Mouse (Mus musculus): ENCODE data around the gene Prkce.
A peak's percentile ranks its signal among the peaks of the same experiment; 100 is the strongest.

The Prkce gene

DNA sequence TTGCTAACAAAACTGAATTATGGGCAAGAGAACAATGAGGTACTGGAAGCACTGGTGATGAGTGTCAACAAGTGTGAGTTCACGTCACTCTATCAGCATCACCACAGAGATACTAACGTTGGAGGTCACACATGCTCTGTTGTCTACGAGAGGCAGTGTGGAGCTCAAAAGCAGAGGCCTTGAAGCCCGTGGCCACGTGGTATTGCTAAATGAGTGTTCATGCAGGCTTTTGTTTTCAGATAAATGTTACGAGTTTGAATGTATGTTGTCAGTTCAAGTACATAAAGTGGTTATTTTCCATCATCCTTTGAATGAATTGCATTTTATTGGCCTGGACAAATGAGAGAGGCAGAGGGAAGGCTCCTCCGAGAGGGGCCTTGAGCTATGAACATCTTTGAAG, 276.3 kb downstream of the Prkce start:
- DNase-seq (ENCODE audit: low spot score in 2 of 2), result no peak

- peak; percentile 90 to 96 for DNase-seq (ENCODE audit: low spot score in 2 of 2)
These were observed 277.2 kb downstream of the Prkce start for GRCm38 (mm10) chr17:86444578-86445419.

GRCm38 (mm10) chr17:86445420-86445720, 277.8 kb downstream of the Prkce start:
- DNase-seq (ENCODE audit: low spot score in 2 of 2), result no peak

GRCm38 (mm10) chr17:86445900-86446299, 278.3 kb downstream of the Prkce start:
- no peak for DNase-seq (ENCODE audit: low spot score in 2 of 2)

DNA sequence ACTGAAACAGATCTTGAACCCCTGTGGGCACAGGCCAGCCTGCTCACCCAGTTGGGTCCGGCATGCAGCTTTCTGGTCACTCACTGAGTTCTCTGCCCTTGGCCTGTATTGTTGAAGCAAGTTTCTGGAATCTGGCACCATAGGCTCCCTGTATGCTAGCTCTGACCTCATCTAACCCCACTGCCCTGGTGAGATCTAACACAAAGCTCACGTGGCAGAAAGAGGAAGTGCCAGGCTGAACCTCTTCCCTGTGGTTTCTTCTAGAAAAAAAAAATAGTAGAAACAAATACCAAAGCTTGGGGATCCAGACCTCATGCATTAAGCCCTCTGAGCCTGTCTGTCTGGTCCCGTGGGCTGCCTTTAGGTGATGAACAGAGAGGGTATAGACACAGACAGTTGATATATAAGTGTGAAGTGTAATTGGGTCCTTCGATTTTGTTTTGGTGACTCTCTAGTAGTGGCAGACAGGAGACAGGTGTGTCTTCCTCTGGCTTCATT, 279.6 kb downstream of the Prkce start:
- peak; percentile 41 to 63 for DNase-seq (ENCODE audit: low spot score in 2 of 2)

DNA sequence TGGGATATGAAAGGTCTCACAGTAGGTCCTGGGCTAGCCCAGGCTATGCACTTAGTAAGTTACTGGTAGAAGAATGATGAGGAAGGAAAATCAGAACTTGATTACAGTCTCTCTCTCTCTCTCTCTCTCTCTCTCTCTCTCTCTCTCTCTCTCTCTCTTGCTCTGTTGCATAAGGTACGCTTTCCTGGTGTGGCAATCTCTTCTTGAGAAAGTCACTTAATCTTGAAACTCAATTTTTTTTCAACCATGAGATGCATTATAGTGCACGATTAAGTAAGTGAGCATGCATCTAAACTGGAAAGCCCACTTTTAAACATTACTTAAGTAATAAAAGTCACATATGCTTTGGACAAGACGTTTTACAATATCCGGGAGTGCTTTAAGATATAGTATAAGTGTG, 285.3 kb downstream of the Prkce start:
- no peak for DNase-seq (ENCODE audit: low spot score in 2 of 2)

DNA sequence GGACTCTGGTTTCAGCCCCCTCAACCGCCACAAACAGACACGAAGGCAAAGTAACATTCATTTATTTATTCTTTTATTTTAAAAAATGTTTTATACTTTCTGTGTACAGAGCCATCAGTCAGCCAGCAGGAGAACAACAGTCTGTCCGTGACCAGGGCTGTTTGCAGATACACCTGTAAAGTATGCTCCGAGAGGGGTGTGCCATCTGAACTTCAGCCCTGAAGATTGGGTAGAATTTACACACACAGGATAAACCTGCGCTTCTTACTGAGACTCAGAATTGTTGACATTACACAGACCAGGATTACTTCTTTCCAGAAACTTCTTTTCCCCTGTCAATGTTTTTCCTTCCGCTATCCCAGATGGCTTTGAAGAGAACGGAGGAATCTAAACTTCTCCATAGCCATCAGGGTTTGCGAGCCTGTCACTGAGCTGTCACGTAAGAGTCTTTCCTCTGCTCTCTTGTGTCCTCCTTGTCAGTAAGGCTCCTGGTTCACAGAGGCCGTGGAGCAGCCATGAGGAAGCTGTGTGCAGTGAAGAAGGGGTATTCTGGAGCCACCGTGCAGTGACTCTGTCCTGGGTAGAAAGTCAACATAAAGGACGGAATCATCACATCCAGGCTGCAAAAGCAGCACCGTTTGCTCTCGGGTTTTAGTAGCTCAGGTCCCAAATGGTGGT, 286.2 kb downstream of the Prkce start:
- DNase-seq (ENCODE audit: low spot score in 2 of 2), result no peak

DNA sequence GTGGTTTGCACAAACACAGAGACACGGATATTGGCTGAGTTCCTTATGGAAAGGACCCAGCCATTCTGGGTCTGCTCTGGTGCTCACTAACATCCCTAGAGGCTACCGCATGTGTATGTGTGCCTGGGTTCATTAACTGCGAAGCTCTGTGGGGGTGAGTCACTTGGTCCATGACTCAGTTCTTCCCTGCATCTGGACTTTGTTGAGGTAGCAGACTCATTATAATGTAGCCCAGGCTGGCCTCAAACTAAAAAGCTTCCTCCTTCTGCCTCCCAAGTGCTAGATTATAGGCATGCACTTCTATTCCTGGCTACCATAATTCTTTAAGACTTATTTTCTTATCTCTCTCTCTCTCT, 286.7 kb downstream of the Prkce start:
- DNase-seq (ENCODE audit: low spot score in 2 of 2), result no peak

DNA sequence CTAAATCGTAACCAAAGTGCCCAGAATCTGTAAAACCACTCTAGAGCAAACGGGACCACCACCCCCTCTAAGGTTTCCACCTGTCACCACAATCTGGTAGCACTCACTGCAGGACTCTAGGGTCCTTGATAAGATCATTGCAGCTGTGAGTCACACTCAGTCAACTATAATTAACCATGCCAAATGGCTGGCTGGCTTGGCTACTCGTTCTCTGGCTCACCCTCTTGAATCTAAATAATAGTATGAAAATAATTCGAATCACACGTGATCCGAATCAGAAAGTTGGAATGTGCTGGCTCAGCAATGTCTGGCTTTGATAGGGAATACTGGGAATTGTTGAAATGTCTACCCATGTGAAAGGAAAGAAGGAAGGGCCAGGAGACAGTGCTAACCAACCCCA, 288.9 kb downstream of the Prkce start:
- peak in 1 of 2 experiments; percentile 51 for DNase-seq (ENCODE audit: low spot score in 2 of 2)

- DNase-seq (ENCODE audit: low spot score in 2 of 2), result no peak
These were observed 290.9 kb downstream of the Prkce start for GRCm38 (mm10) chr17:86458302-86458980.

DNA sequence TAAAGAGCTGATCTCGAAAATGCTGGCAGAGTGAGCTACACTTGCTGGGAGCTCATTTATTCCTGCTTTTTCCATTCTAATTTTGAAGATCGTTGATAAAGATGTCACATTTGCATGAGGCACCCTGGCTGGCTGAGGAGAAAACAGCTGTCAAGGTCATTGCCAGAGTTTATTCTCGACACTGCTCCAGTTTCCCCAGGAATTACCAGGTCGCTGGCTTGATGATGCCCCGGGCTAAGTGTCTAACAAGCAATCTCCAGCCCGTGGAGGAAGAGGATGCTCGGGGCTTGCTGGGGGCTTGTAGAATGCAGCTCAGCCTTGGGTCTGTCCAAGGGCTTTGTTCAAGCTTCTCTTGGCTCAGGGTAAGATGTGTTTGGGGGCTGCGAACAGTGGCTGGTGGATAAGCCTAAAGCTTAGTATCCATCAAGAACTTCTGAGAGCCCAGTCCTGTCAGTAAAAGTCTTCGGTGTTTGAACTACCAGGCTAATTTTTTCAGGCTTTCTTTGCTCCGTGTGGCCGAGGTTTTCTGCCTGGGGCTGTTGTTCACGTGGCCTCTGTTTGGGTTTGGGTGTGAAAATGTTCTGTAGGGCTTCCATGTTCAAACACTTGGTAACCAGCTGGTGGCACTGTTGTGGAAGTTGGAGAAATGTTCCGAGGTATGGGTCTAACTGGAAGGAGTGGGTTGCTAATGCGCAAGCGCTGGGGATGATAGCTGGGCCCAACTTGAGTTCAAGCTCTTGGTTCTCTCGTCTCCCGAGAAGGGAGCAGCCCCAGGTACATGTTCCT, 293.3 kb downstream of the Prkce start:
- DNase-seq (ENCODE audit: low spot score in 2 of 2), result no peak

GRCm38 (mm10) chr17:86463369-86463768, 295.8 kb downstream of the Prkce start:
- DNase-seq (ENCODE audit: low spot score in 2 of 2), result no peak

DNA sequence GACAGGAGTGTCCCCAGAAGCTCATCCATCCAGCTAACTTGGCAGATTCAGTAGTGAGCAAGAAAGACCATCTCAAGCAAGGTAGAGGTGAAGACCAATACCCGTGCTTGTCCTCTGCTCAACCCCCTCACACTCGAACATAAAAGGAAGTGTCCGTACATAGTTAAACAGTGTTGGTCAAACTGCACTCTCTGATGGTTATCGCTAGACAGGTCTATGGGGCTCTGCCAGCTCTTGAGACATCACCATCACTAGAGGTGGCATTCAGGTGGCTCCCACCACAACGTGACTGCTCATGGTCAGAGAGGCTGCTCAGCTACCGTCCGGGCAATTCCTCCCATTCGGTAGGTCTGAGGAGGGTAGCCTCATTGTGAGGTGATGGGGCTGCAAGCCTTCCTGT, 296.6 kb downstream of the Prkce start:
- no peak for DNase-seq (ENCODE audit: low spot score in 2 of 2)

DNA sequence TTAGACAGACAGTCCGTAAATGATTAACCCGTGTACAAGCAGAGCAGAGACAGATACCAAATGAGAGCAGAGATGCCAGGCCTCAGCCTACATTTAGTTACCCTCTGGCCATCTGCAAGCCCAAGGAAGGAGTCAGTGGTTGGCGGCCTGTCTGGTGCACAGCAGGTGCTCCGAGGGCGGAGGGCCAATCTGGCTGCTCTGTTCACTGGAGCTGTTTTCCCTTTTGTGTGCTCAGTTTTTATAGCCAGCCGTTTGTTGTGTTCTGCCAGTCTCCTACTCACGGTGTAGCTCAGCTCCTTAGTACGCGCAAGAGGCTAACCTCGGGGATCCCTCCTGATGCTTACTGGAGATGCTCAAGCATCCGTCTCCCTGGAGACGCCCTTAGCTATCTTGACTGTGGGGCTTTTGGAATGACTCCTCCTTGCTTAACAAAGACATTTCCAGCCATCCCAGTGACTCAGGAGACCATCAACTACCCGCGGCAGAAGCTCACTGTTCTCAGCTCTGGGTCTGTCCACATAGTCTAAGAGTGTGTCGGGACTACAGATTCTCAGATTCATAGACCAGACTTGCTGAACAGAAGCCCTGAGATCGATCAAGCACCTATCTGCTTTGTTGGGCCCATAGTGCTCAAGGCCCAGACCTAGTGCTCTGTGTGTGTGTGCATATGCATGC, 297.2 kb downstream of the Prkce start:
- no peak for DNase-seq (ENCODE audit: low spot score in 2 of 2)

- DNase-seq (ENCODE audit: low spot score in 2 of 2), result no peak
These were observed 298.3 kb downstream of the Prkce start for GRCm38 (mm10) chr17:86465865-86466264.

GRCm38 (mm10) chr17:86466412-86466811, 298.8 kb downstream of the Prkce start:
- DNase-seq (ENCODE audit: low spot score in 2 of 2), result no peak

DNA sequence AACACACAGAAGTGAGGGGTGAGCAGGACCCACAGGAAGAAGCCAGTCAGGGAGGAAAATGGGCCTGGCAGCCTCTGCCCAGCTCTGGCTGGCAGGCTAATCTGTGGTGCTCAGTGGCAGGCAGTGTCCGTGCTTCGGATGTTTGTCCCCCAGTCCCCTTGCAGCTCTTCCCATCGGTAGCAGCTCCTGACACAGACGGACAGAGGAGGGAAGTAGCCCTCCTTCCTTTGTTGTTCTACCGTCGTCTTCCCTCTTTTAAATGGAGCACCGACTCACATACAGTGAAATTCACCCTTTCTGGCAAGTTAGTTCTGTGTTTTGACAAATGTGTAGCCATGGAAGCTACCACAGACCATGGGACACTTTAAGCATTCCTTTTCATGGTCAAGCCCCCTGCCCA, 299.3 kb downstream of the Prkce start:
- DNase-seq (ENCODE audit: low spot score in 2 of 2), result no peak

- DNase-seq (ENCODE audit: low spot score in 2 of 2), result no peak
These were observed 299.8 kb downstream of the Prkce start for GRCm38 (mm10) chr17:86467291-86467898.

- DNase-seq (ENCODE audit: low spot score in 2 of 2), result no peak
These were observed 300.4 kb downstream of the Prkce start for GRCm38 (mm10) chr17:86467967-86468366.

- no peak for DNase-seq (ENCODE audit: low spot score in 2 of 2)
These were observed 302.6 kb downstream of the Prkce start for GRCm38 (mm10) chr17:86470160-86470559.

DNA sequence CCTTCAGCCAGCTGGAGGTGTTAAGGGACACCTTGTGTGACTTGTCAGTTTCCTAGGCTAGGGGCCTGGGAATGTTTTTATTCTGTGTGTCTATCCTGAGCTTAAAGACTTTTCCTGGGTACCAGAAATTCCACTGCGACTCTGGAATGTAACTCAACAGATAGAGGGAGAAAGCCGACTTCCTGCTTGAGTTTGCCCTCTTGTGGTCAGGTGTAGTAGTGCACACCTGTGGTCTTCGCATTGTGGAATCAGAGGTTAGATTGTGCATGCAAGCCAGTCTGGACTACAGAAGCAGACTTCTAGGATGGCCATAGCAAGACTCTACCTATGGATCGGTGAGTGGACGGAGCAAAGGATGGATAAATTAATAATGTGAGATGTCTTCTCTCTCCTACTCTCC, 304.1 kb downstream of the Prkce start:
- no peak for DNase-seq (ENCODE audit: low spot score in 2 of 2)
